In genomic region chr16:32610460-32611255, GRCm38 (mm10) we compare ENCODE assay signal across 8 mouse cellular contexts. TPM values are rescaled to one million over a fixed set of nuclear protein-coding genes. Genes with fewer than 3 reads are reported as not detected.
A peak's percentile ranks its signal among the peaks of the same experiment; 100 is the strongest.
DNase-seq lines count a peak whose midpoint lies in the region; ATAC-seq and TF ChIP-seq lines count a peak whose summit lies in the region.

No protein-coding gene starts in this region.

- no peaks in the 10 kb centered on the region for H3K9me3 ChIP-seq in heart, embryonic 10.5 days
- H3K9me3 ChIP-seq in intestine, embryonic 14.5 days (ENCODE audit: control insufficient read depth, low read length), result no peaks in the 10 kb centered on the region
- H3K9me3 ChIP-seq in liver, embryonic 14.5 days (ENCODE audit: control insufficient read depth, low read length), result no peaks in the 10 kb centered on the region

- no peak for ATAC-seq in intestine, embryonic 14.5 days (replicated peaks; ENCODE audit: low FRiP score, low TSS enrichment, low read depth)
- ATAC-seq in liver, embryonic 14.5 days (ENCODE audit: insufficient read depth), result peak; percentile 17

- TF ChIP-seq CTCF in liver, embryonic 14.5 days (IDR thresholded peaks at IDR 0.05; ENCODE audit: low read depth), result no peak

- WGBS in heart, embryonic 10.5 days, result 67% methylated on average over 5 of the region's 5 CpGs
- WGBS in intestine, embryonic 14.5 days, result 65% methylated on average over 5 of the region's 5 CpGs
- 12% methylated on average over 5 of the region's 5 CpGs for WGBS in liver, embryonic 14.5 days (ENCODE audit: insufficient replicate concordance)

- TF ChIP-seq EP300 in liver, embryonic 14.5 days (IDR thresholded peaks at IDR 0.05; ENCODE audit: low read depth), result peak; percentile 66

- peaks cover 23% of the 10 kb centered on the region for H3K36me3 ChIP-seq in heart, embryonic 10.5 days
- peaks cover 17% of the 10 kb centered on the region for H3K36me3 ChIP-seq in intestine, embryonic 14.5 days (ENCODE audit: control insufficient read depth, insufficient read depth, low read length)
- peaks cover 54% of the 10 kb centered on the region for H3K36me3 ChIP-seq in liver, embryonic 14.5 days (replicated peaks; ENCODE audit: control insufficient read depth, insufficient read depth, low read depth)

- peak overlapping the region; percentile 97; the same call in 1 of the 2 replicates for H3K27ac ChIP-seq in heart, embryonic 10.5 days
- H3K27ac ChIP-seq in intestine, embryonic 14.5 days (ENCODE audit: low read depth), result no peak overlapping the region
- peak overlapping the region; percentile 98 for H3K27ac ChIP-seq in liver, embryonic 14.5 days

- peak overlapping the region; percentile 73 for H3K4me2 ChIP-seq in intestine, embryonic 14.5 days (ENCODE audit: low read length)
- peak overlapping the region; percentile 94 for H3K4me2 ChIP-seq in liver, embryonic 14.5 days (ENCODE audit: low read depth)

- peak overlapping the region; percentile 96 for H3K4me3 ChIP-seq in heart, embryonic 10.5 days
- H3K4me3 ChIP-seq in intestine, embryonic 14.5 days (ENCODE audit: low read depth, low read length), result peak overlapping the region; percentile 59
- peak overlapping the region; percentile 66 to 86 for H3K4me3 ChIP-seq in liver, embryonic 14.5 days (ENCODE audit: insufficient read depth in 1 of 2, low read depth in 2 of 2, low read length in 2 of 2)

- no peak for DNase-seq in heart, embryonic 10.5 days (ENCODE audit: low spot score)
- no peak for DNase-seq in heart, adult 18-20 months
- peak; percentile 70 for DNase-seq in c-Kit-negative CD71-positive TER-119-positive erythroid progenitor cells, embryonic 14.5 days (ENCODE audit: low read depth, low spot score)
- DNase-seq in intestine, embryonic 14.5 days (ENCODE audit: low spot score), result no peak
- peak; percentile 66 to 76 (median 73) for DNase-seq in liver, embryonic 14.5 days (ENCODE audit: low read depth in 3 of 3, low spot score in 3 of 3)
- no peak for DNase-seq in layer of hippocampus, adult 11-12 months (ENCODE audit: low spot score)
- no peak for DNase-seq in ovary, adult 18-20 months (ENCODE audit: low spot score)
- DNase-seq in embryo, embryonic 10 days (ENCODE audit: low spot score), result no peak

- H3K9ac ChIP-seq in intestine, embryonic 14.5 days (ENCODE audit: low read length), result 0 out of 2 replicates have a peak overlapping the region, but pooled peaks have one; percentile 0
- H3K9ac ChIP-seq in liver, embryonic 14.5 days (replicated peaks), result peak overlapping the region; percentile 95

- peaks cover 9% of the 10 kb centered on the region for H3K4me1 ChIP-seq in heart, embryonic 10.5 days
- H3K4me1 ChIP-seq in intestine, embryonic 14.5 days (replicated peaks; ENCODE audit: control insufficient read depth, insufficient read depth, low read length), result no peaks in the 10 kb centered on the region
- peaks cover 23 to 24% of the 10 kb centered on the region in 2 experiments for H3K4me1 ChIP-seq in liver, embryonic 14.5 days (replicated peaks; ENCODE audit: control insufficient read depth in 2 of 2, insufficient read depth in 2 of 2, low read length in 1 of 2)

- no peaks in the 10 kb centered on the region for H3K27me3 ChIP-seq in heart, embryonic 10.5 days (ENCODE audit: insufficient read depth, poor library complexity, severe bottlenecking)
- H3K27me3 ChIP-seq in intestine, embryonic 14.5 days (replicated peaks; ENCODE audit: control insufficient read depth, insufficient read depth, low read length), result no peaks in the 10 kb centered on the region
- H3K27me3 ChIP-seq in liver, embryonic 14.5 days (ENCODE audit: control insufficient read depth, insufficient read depth, low read length), result no peaks in the 10 kb centered on the region

RNA-seq across cellular contexts. Expression of gene Tfrc, which starts 1.9 kb away (rescaled TPM):
- 72.0 and 82.0 TPM in 2 replicates for polyA plus RNA-seq in heart, embryonic 10.5 days (2016; fragmentation: Nextera tagmentation; extraction: Ambion mirVana)
- 10 to 100 TPM; 27.1 to 57.1 TPM for total RNA-seq in heart, adult 18-20 months (2021)
- polyA plus RNA-seq in intestine, embryonic 14.5 days (2014; fragmentation: Nextera tagmentation; extraction: Ambion mirVana), result 140 and 162 TPM in 2 replicates
- polyA plus RNA-seq in liver, embryonic 14.5 days (2012; rRNA removed), result 157 and 235 TPM in 2 replicates
- 388 and 433 TPM in 2 replicates for polyA plus RNA-seq in liver, embryonic 14.5 days (2014; fragmentation: Nextera tagmentation; extraction: Ambion mirVana)

RNA-seq across cellular contexts. Expression of gene Tnk2, which starts 33.0 kb away (rescaled TPM):
- 6.5 and 9.2 TPM in 2 replicates for polyA plus RNA-seq in heart, embryonic 10.5 days (2016; fragmentation: Nextera tagmentation; extraction: Ambion mirVana)
- total RNA-seq in heart, adult 18-20 months (2021), result 10 to 100 TPM; 20.5 to 22.0 TPM
- 11.1 and 13.0 TPM in 2 replicates for polyA plus RNA-seq in intestine, embryonic 14.5 days (2014; fragmentation: Nextera tagmentation; extraction: Ambion mirVana)
- polyA plus RNA-seq in liver, embryonic 14.5 days (2012; rRNA removed), result 15.3 and 19.4 TPM in 2 replicates
- polyA plus RNA-seq in liver, embryonic 14.5 days (2014; fragmentation: Nextera tagmentation; extraction: Ambion mirVana), result 3.8 and 4.6 TPM in 2 replicates

Comparison
In these comparisons a context has a peak if more than half of its experiments do, and no peak if none do; other contexts are left out.
1. DNase-seq: peak in c-Kit-negative CD71-positive TER-119-positive erythroid progenitor cells, embryonic 14.5 days (single experiment) and liver, embryonic 14.5 days (3 of 3); none in heart, embryonic 10.5 days (single experiment), heart, adult 18-20 months (0 of 2), intestine, embryonic 14.5 days (single experiment), layer of hippocampus, adult 11-12 months (single experiment), ovary, adult 18-20 months (single experiment) and embryo, embryonic 10 days (single experiment).
2. Peak in every context shown above with its lines, with median percentiles within 50 percentile points of each other: H3K4me3 ChIP-seq.